Mouse (Mus musculus) mesoderm, embryonic 11.5 days (tissue): ENCODE data around the gene Atp2b2.

Experiments
- DNase-seq: peaks from one replicate; pipeline ENCODE4 v3.0.0-alpha.2; 2012; ENCODE audit warnings: low read depth, low spot score

The Atp2b2 gene

GRCm38 (mm10) chr6:113795241-113795702 lies 247.1 kb downstream of the Atp2b2 start:
- peak; percentile 68 for DNase-seq

GRCm38 (mm10) chr6:113792368-113792767 lies 250.0 kb downstream of the Atp2b2 start:
- no peak for DNase-seq

GRCm38 (mm10) chr6:113791012-113791411 lies 251.4 kb downstream of the Atp2b2 start:
- no peak for DNase-seq

GRCm38 (mm10) chr6:113787459-113787968 lies 254.9 kb downstream of the Atp2b2 start:
- peak; percentile 26 for DNase-seq

- DNase-seq = no peak
These were observed 256.8 kb downstream of the Atp2b2 start for GRCm38 (mm10) chr6:113785658-113786057.

- no peak for DNase-seq
These were observed 264.1 kb downstream of the Atp2b2 start for GRCm38 (mm10) chr6:113778229-113778753.

- DNase-seq = no peak
These were observed 273.6 kb downstream of the Atp2b2 start for GRCm38 (mm10) chr6:113768804-113769203.

- peak; percentile 80 for DNase-seq
These were observed 280.8 kb downstream of the Atp2b2 start for GRCm38 (mm10) chr6:113761644-113762043.

GRCm38 (mm10) chr6:113749119-113749685 lies 293.2 kb downstream of the Atp2b2 start:
- DNase-seq = no peak

- no peak for DNase-seq
These were observed 294.1 kb downstream of the Atp2b2 start for GRCm38 (mm10) chr6:113748351-113748750.

- DNase-seq = no peak
These were observed 295.1 kb downstream of the Atp2b2 start for GRCm38 (mm10) chr6:113747284-113747683.

- no peak for DNase-seq
These were observed 297.3 kb downstream of the Atp2b2 start for GRCm38 (mm10) chr6:113745117-113745516.

- no peak for DNase-seq
These were observed 299.3 kb downstream of the Atp2b2 start for GRCm38 (mm10) chr6:113743111-113743510.

GRCm38 (mm10) chr6:113742321-113742720 lies 300.1 kb downstream of the Atp2b2 start:
- DNase-seq = no peak

GRCm38 (mm10) chr6:113741425-113741824 lies 301.0 kb downstream of the Atp2b2 start:
- DNase-seq = no peak

GRCm38 (mm10) chr6:113740236-113741217 lies 301.9 kb downstream of the Atp2b2 start, which contains the start of gene Sec13:
Gene Sec13 (minus strand): TSS chr6:113740743.
- peak; percentile 93 for DNase-seq

GRCm38 (mm10) chr6:113737318-113738046 lies 304.9 kb downstream of the Atp2b2 start:
- DNase-seq = no peak

GRCm38 (mm10) chr6:113731296-113731695 lies 311.1 kb downstream of the Atp2b2 start:
- no peak for DNase-seq

- DNase-seq = no peak
These were observed 314.2 kb downstream of the Atp2b2 start for GRCm38 (mm10) chr6:113728181-113728580.

GRCm38 (mm10) chr6:113721061-113721460 lies 321.4 kb downstream of the Atp2b2 start:
- DNase-seq = no peak

GRCm38 (mm10) chr6:113719878-113720277 lies 322.5 kb downstream of the Atp2b2 start, which contains the start of gene Ghrl:
Gene Ghrl (minus strand): TSS chr6:113719880.
- DNase-seq = no peak
